Mouse (Mus musculus) embryonic facial prominence, embryonic 11.5 days (tissue): ENCODE results near the gene Mslnl. TPM values are rescaled to one million over a fixed set of nuclear protein-coding genes. Genes with fewer than 3 reads are reported as not detected.
A peak's percentile ranks its signal among the peaks of the same experiment; 100 is the strongest.

Experiments used
- ATAC-seq: fragments of 200-750 bp; cut with Nextera tagmentation; replicated peaks from 2 replicates; pipeline ENCODE4 v1.8.0; 2017; ENCODE audit warnings: low read depth; ENCODE audit not compliant: insufficient number of reproducible peaks, low FRiP score, low TSS enrichment
- DNase-seq: peaks from one replicate; pipeline ENCODE4 v3.0.0-alpha.2; 2015; ENCODE audit warnings: low spot score
- H3K27ac ChIP-seq: fragments of 300-500 bp; sonication (generic); replicated peaks from 2 replicates; pipeline ENCODE4 v1.5.1; 2014; ENCODE audit warnings: mild to moderate bottlenecking, low read depth, low read length, control low read depth
- H3K27me3 ChIP-seq: fragments of 300-500 bp; sonication (generic); 2 replicates; pipeline ENCODE4 v1.6.1; 2014; ENCODE audit warnings: mild to moderate bottlenecking, low read length, moderate library complexity, mixed read lengths; ENCODE audit not compliant: control insufficient read depth, insufficient read depth
- H3K36me3 ChIP-seq: fragments of 300-500 bp; sonication (generic); replicated peaks from 2 replicates; pipeline ENCODE4 v1.6.1; 2014; ENCODE audit warnings: low read depth, mild to moderate bottlenecking, low read length, moderate library complexity, mixed read lengths; ENCODE audit not compliant: control insufficient read depth, insufficient read depth
- H3K4me1 ChIP-seq: fragments of 300-500 bp; sonication (generic); 2 replicates; pipeline ENCODE4 v1.6.1; 2014; ENCODE audit warnings: low read length, mixed read lengths; ENCODE audit not compliant: control insufficient read depth, insufficient read depth
- H3K4me2 ChIP-seq: fragments of 300-500 bp; sonication (generic); 2 replicates; pipeline ENCODE4 v1.6.1; 2014; ENCODE audit warnings: low read depth, mild to moderate bottlenecking, control low read depth, low read length, moderate library complexity
- H3K4me3 ChIP-seq: fragments of 300-500 bp; sonication (generic); 2 replicates; pipeline ENCODE4 v1.5.1; 2014; ENCODE audit warnings: low read depth, low read length, control low read depth
- H3K9ac ChIP-seq: fragments of 300-500 bp; sonication (generic); replicated peaks from 2 replicates; pipeline ENCODE4 v1.6.1; 2014; ENCODE audit warnings: mild to moderate bottlenecking, control low read depth, low read length
- H3K9me3 ChIP-seq: fragments of 300-500 bp; sonication (generic); replicated peaks from 2 replicates; pipeline ENCODE4 v1.6.1; 2016; ENCODE audit warnings: mild to moderate bottlenecking, low read length, inconsistent platforms, mixed read lengths; ENCODE audit not compliant: control insufficient read depth
- WGBS: fragments of 180-500 bp; shearing (Covaris S2); extraction: QIAGEN DNeasy Blood & Tissue Kit; methylation state at CpG from one replicate; pipeline ENCODE4 v1.1.7; 2014; 5-methylcytosine and 5-hydroxymethylcytosine counted together
- polyA plus RNA-seq: library from polyadenylated mRNA; unstranded; fragments of >200 nt; fragmentation: Nextera tagmentation; extraction: Ambion mirVana; gene quantifications from 2 replicates; pipeline ENCODE4 v1.2.1, GENCODE M21; 2014

Mslnl gene
- polyA plus RNA-seq, 1 experiment from 2014 or later = 0.10 TPM

DNA sequence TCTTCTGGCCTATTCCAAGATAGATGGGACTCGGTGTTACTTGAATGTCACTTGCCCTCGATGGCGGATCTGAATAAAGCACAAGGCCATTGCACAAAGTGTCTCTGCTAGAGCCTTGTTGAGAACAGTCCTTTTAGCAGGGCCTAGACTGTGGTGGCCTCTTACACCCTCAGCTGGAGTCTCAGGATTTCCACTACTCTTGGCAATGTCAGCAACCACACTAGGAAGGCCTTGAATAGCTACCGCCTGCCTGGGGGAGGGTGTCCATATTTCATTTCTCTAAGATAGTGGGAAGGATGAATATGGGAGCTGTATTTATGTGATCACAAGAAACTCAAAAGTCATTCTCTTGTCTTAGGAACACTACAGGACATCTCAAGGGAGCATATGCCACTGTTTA lies 12.4 kb downstream of the Mslnl start:
- WGBS = 97% methylated on average over 4 of the region's 4 CpGs
- no peaks in the 10 kb centered on the region for H3K4me1 ChIP-seq

GRCm38 (mm10) chr17:25749314-25749713 lies 13.5 kb downstream of the Mslnl start:
- Histone ChIP-seq H3K9me3 (no peaks in the 10 kb centered on the region), H3K4me3 (no peak overlapping the region), H3K27ac (no peak overlapping the region), H3K4me1 (no peaks in the 10 kb centered on the region), H3K4me2 (no peak overlapping the region), H3K9ac (no peak overlapping the region), H3K36me3 (no peaks in the 10 kb centered on the region), H3K27me3 (no peaks in the 10 kb centered on the region)
- ATAC-seq (no peak), DNase-seq (no peak)
- 86% methylated on average over 6 of the region's 6 CpGs for WGBS

More for the DNA sequence above, 12.4 kb downstream of the Mslnl start:
- DNase-seq = no peak
- Histone ChIP-seq H3K4me3 (no peak overlapping the region), H3K27me3 (no peaks in the 10 kb centered on the region), H3K9ac (no peak overlapping the region), H3K9me3 (no peaks in the 10 kb centered on the region), H3K27ac (no peak overlapping the region), H3K36me3 (no peaks in the 10 kb centered on the region), H3K4me2 (no peak overlapping the region)
- no peak for ATAC-seq

DNA sequence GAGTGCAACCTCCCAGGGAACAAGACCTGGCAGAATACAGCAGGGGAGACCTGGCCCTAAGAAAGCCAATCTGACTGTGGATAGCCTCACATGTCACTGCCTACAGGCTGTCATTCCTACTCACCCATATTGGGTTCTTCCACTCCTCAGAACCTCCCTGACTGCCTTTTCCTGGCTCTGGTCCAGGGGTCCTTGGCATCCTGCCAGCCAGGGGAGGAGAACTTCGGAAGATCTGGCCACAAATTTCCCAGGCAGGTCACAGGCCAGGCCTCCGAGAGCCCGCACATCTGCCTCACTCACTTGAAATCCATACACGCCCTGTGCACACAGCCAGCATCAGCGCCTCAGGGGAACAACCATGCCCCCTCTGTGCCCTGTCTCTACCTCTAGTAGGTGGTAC lies 15.6 kb downstream of the Mslnl start:
- DNase-seq (no peak), ATAC-seq (no peak)
- WGBS = 71% methylated on average over 5 of the region's 5 CpGs
- H3K4me1 ChIP-seq = no peaks in the 10 kb centered on the region
- H3K27ac ChIP-seq = no peak overlapping the region
- H3K9ac ChIP-seq = no peak overlapping the region
- no peak overlapping the region for H3K4me3 ChIP-seq
- no peaks in the 10 kb centered on the region for H3K9me3 ChIP-seq
- H3K27me3 ChIP-seq = no peaks in the 10 kb centered on the region
- H3K36me3 ChIP-seq = no peaks in the 10 kb centered on the region
- no peak overlapping the region for H3K4me2 ChIP-seq

GRCm38 (mm10) chr17:25754241-25754640 lies 18.4 kb downstream of the Mslnl start, which contains the start of gene Msln:
Gene Msln, minus strand, starts transcription at chr17:25754378.
- no peak within 1 kb of the TSS for H3K27ac ChIP-seq
- no peak within 1 kb of the TSS for H3K9ac ChIP-seq
- no peaks in the 10 kb centered on the region for H3K36me3 ChIP-seq
- H3K27me3 ChIP-seq = no peaks in the 10 kb centered on the region
- no peak for DNase-seq
- no peaks in the 10 kb centered on the region for H3K4me1 ChIP-seq
- H3K4me2 ChIP-seq = no peak within 1 kb of the TSS
- no peak within 1 kb of the TSS for H3K4me3 ChIP-seq
- ATAC-seq = no peak
- no peaks in the 10 kb centered on the region for H3K9me3 ChIP-seq
- 80% methylated on average over 9 of the region's 9 CpGs for WGBS

DNA sequence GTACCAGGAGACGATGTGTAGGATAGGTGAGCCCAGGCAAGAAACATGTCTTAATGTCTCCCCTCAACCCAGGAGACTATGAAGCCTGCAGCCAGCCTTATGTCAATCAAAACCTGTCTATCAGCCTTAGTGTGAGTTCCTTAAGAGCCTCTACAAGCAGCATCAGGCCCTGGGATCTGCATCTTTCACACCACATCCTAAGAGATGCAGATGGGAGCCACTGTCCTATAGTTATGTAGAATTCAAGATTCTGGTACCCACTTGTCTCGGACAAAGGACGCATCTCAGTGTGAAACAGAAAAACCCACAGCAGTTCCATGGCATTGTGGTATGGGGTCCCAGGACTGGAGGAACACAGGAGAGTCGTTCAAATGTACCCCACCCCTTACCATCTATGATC lies 19.2 kb downstream of the Mslnl start:
- Histone ChIP-seq H3K27ac (no peak overlapping the region), H3K4me3 (no peak overlapping the region), H3K9ac (no peak overlapping the region), H3K27me3 (no peaks in the 10 kb centered on the region), H3K9me3 (no peaks in the 10 kb centered on the region), H3K4me2 (no peak overlapping the region), H3K4me1 (no peaks in the 10 kb centered on the region), H3K36me3 (no peaks in the 10 kb centered on the region)
- 82% methylated on average over 4 of the region's 4 CpGs for WGBS
- ATAC-seq = no peak
- no peak for DNase-seq

- Histone ChIP-seq H3K4me2 (no peak overlapping the region), H3K9ac (no peak overlapping the region), H3K4me3 (no peak overlapping the region), H3K27me3 (no peaks in the 10 kb centered on the region), H3K27ac (no peak overlapping the region), H3K4me1 (no peaks in the 10 kb centered on the region), H3K36me3 (no peaks in the 10 kb centered on the region), H3K9me3 (no peaks in the 10 kb centered on the region)
- WGBS = 25% methylated on average over 4 of the region's 4 CpGs
- DNase-seq (peak; percentile 43), ATAC-seq (no peak)
These were observed 20.0 kb downstream of the Mslnl start for GRCm38 (mm10) chr17:25755627-25756377.

DNA sequence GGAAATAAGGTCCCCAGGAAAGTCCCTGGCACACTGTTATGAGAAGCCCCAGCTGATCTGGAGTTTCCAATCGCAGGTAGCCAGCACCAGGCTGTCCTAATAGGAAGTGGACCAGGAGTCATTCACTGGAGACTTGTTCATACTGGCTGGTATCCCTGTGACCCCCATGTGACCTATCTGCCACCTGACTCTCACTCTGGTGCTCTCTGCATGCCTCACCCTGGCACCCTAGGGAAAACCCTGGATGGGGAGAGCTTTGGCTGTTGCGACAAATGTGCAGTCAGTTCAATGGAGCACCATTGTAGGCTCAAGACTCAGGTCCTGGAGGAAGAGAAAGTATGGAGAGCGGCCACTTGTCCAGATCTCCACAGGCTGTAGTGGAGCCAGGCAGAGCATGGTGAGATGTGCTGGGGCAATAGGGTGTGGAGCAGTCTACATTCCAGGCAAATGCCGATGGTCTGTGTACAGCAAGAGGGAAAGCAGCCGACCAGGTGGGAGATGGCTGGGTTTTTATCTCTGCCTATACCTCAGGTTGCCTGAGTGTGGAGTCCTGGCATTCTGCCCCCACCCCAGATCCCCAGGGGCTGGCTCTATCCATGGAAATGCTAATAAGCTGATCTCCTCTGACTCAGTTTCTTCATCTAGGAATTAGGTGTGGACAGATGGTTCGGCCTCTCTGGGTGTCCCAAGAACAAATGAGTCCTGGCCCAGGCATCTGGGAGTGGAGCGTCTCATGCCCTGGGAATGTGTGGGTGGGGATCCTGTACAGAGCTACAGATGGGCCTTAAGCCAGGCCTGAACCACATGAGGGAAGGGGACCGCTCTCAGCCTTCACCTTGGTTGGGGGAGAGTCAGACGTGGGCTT lies 20.8 kb downstream of the Mslnl start:
- H3K4me3 ChIP-seq = no peak overlapping the region
- H3K9ac ChIP-seq = no peak overlapping the region
- H3K36me3 ChIP-seq = no peaks in the 10 kb centered on the region
- no peaks in the 10 kb centered on the region for H3K27me3 ChIP-seq
- no peaks in the 10 kb centered on the region for H3K9me3 ChIP-seq
- 79% methylated on average over 9 of the region's 9 CpGs for WGBS
- no peak overlapping the region for H3K4me2 ChIP-seq
- ATAC-seq (no peak), DNase-seq (no peak)
- H3K4me1 ChIP-seq = no peaks in the 10 kb centered on the region
- no peak overlapping the region for H3K27ac ChIP-seq

DNA sequence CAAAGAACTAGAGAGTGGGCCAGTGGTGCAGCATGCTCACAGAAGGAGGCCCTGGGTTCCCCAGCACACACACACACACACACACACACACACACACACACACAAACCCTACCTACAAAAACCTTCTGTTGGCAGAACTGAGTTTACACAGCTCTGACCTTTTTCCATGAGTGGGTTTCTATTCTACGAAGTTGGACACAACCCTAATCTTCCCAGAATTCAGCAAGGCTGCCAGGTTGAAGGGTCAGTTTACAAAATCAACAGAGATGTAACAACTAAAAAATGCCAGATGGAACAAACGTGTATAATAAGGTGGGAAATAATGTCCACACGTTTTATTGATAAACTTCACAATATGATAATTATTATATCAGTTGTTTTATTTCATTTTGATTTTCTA lies 21.8 kb downstream of the Mslnl start:
- Histone ChIP-seq H3K27ac (no peak overlapping the region), H3K4me2 (no peak overlapping the region), H3K9ac (no peak overlapping the region), H3K9me3 (no peaks in the 10 kb centered on the region), H3K36me3 (no peaks in the 10 kb centered on the region), H3K4me3 (no peak overlapping the region), H3K27me3 (no peaks in the 10 kb centered on the region), H3K4me1 (no peaks in the 10 kb centered on the region)
- DNase-seq = no peak
- 62% methylated on average over 3 of the region's 3 CpGs for WGBS
- ATAC-seq = no peak
